Mouse (Mus musculus) liver, embryonic 14.5 days (tissue): Measurements from ENCODE around the gene Sort1. TPM values are rescaled to one million over a fixed set of nuclear protein-coding genes. Genes with fewer than 3 reads are reported as not detected.

Experiments used
- ATAC-seq: fragments of 200-750 bp; cut with Nextera tagmentation; 2 replicates; pipeline ENCODE4 v1.8.0; 2017; ENCODE audit warnings: moderate number of reproducible peaks, mild to moderate bottlenecking, moderate library complexity; ENCODE audit not compliant: insufficient read depth
- DNase-seq, 3 experiments: peaks; one replicate each; pipeline ENCODE4 v3.0.0-alpha.2; 2012 to 2013; ENCODE audit warnings: low read depth in 3 of 3, low spot score in 3 of 3
- H3K27ac ChIP-seq: fragments of 300-500 bp; sonication (generic); 2 replicates; pipeline ENCODE4 v1.5.1; 2014; ENCODE audit warnings: moderate library complexity, mild to moderate bottlenecking, control low read depth, inconsistent platforms
- H3K27me3 ChIP-seq: fragments of 300-500 bp; sonication (generic); 2 replicates; pipeline ENCODE4 v1.6.1; 2014; ENCODE audit warnings: mild to moderate bottlenecking, low read length, moderate library complexity; ENCODE audit not compliant: control insufficient read depth, insufficient read depth
- H3K36me3 ChIP-seq: fragments of 300-500 bp; sonication (generic); replicated peaks from 2 replicates; pipeline ENCODE4 v1.6.1; 2014; ENCODE audit warnings: low read depth; ENCODE audit not compliant: control insufficient read depth, insufficient read depth
- H3K4me1 ChIP-seq, 2 experiments: fragments of 200-500 bp in 1 of 2; fragments of 300-500 bp in 1 of 2; sonication (generic) in 1 of 2; replicated peaks; 2 replicates each; pipeline ENCODE4 v1.6.1; 2012 to 2014; ENCODE audit warnings: antibody characterized with exemption in 1 of 2, inconsistent platforms in 1 of 2, low read length in 1 of 2; ENCODE audit not compliant: control insufficient read depth in 2 of 2, insufficient read depth in 2 of 2
- H3K4me2 ChIP-seq: fragments of 300-500 bp; sonication (generic); 2 replicates; pipeline ENCODE4 v1.6.1; 2014; ENCODE audit warnings: low read depth, mild to moderate bottlenecking, control low read depth, moderate library complexity
- H3K4me3 ChIP-seq, 2 experiments: fragments of 200-500 bp in 1 of 2; fragments of 300-500 bp in 1 of 2; sonication (generic) in 1 of 2; 2 replicates each; pipeline ENCODE4 v1.5.1; 2012 to 2014; ENCODE audit warnings: low read depth in 2 of 2, low read length in 2 of 2, mild to moderate bottlenecking in 2 of 2, control low read depth in 1 of 2, inconsistent platforms in 1 of 2, moderate library complexity in 1 of 2; ENCODE audit not compliant: insufficient read depth in 1 of 2
- H3K9ac ChIP-seq: fragments of 300-500 bp; sonication (generic); replicated peaks from 2 replicates; pipeline ENCODE4 v1.6.1; 2014; ENCODE audit warnings: mild to moderate bottlenecking, control low read depth, moderate library complexity
- H3K9me3 ChIP-seq: fragments of 300-500 bp; sonication (generic); 2 replicates; pipeline ENCODE4 v1.6.1; 2016; ENCODE audit warnings: low read length, mixed read lengths; ENCODE audit not compliant: control insufficient read depth
- CTCF ChIP-seq: IDR thresholded peaks from 2 replicates; pipeline ENCODE4 v1.5.1; 2016; ENCODE audit warnings: antibody characterized with exemption, low read depth, control low read depth
- EP300 ChIP-seq: IDR thresholded peaks from 2 replicates; pipeline ENCODE4 v1.6.1; 2016; ENCODE audit warnings: antibody characterized with exemption, low read depth
- WGBS: fragments of 180-500 bp; shearing (Covaris S2); extraction: QIAGEN DNeasy Blood & Tissue Kit; methylation state at CpG from one replicate; pipeline ENCODE4 v1.1.7; 2014; ENCODE audit not compliant: insufficient replicate concordance; 5-methylcytosine and 5-hydroxymethylcytosine counted together
- polyA plus RNA-seq, 2 experiments: library from polyadenylated mRNA; depleted of rRNA in 1 of 2; stranded (reverse) in 1 of 2; unstranded in 1 of 2; fragments of >200 nt; fragmentation: Nextera tagmentation in 1 of 2; extraction: Ambion mirVana in 1 of 2; gene quantifications; 2 replicates each; pipeline versions ENCODE4 v1.2.1 to v1.2.3; 2012 to 2014

The Sort1 gene
- polyA plus RNA-seq, 2 experiments: 3.0 to 3.9 TPM

- peaks cover 0 to 5% of the 10 kb centered on the region in 2 experiments; a peak in 1 of 4 replicates for H3K4me1 ChIP-seq
- H3K9ac ChIP-seq: no peak overlapping the region
- H3K27me3 ChIP-seq: no peaks in the 10 kb centered on the region
- H3K27ac ChIP-seq: no peak overlapping the region
- H3K4me2 ChIP-seq: no peak overlapping the region
- no peaks in the 10 kb centered on the region for H3K36me3 ChIP-seq
- DNase-seq: no peak
- TF ChIP-seq EP300 (no peak), CTCF (no peak)
- no peak for ATAC-seq
- WGBS: 41% methylated on average over 3 of the region's 3 CpGs
- H3K9me3 ChIP-seq: no peaks in the 10 kb centered on the region
- no peak overlapping the region for H3K4me3 ChIP-seq
These were observed 88.8 kb downstream of the Sort1 start for GRCm38 (mm10) chr3:108372691-108373090.

- Histone ChIP-seq H3K9ac (no peak overlapping the region), H3K27me3 (no peaks in the 10 kb centered on the region), H3K27ac (no peak overlapping the region), H3K36me3 (no peaks in the 10 kb centered on the region), H3K4me1 (peaks cover 5 to 27% of the 10 kb centered on the region in 2 experiments; a peak in 3 of 4 replicates), H3K4me3 (no peak overlapping the region), H3K4me2 (no peak overlapping the region), H3K9me3 (no peaks in the 10 kb centered on the region)
- no peak for TF ChIP-seq EP300
- ATAC-seq (no peak), DNase-seq (no peak)
- 62% methylated on average over 7 of the region's 7 CpGs for whole genome bisulfite sequencing
These were observed 95.2 kb downstream of the Sort1 start for GRCm38 (mm10) chr3:108378875-108379663.

GRCm38 (mm10) chr3:108380695-108381094 lies 96.8 kb downstream of the Sort1 start:
- Histone ChIP-seq H3K4me2 (no peak overlapping the region), H3K4me1 (peaks cover 12 to 32% of the 10 kb centered on the region in 2 experiments; a peak in 3 of 4 replicates), H3K9ac (no peak overlapping the region), H3K27me3 (no peaks in the 10 kb centered on the region), H3K9me3 (no peaks in the 10 kb centered on the region), H3K4me3 (no peak overlapping the region), H3K36me3 (no peaks in the 10 kb centered on the region), H3K27ac (no peak overlapping the region)
- WGBS: 64% methylated on average over 6 of the region's 6 CpGs
- DNase-seq: no peak
- no peak for ATAC-seq
- TF ChIP-seq CTCF (peak; percentile 77), EP300 (no peak)

GRCm38 (mm10) chr3:108381945-108382875 lies 98.3 kb downstream of the Sort1 start:
- no peak for TF ChIP-seq EP300
- TF ChIP-seq CTCF: no peak
- Histone ChIP-seq H3K9me3 (no peaks in the 10 kb centered on the region), H3K4me2 (peak overlapping the region; percentile 58), H3K27ac (no peak overlapping the region), H3K4me3 (peak overlapping the region; percentile 8 to 19; a peak in 3 of 4 replicates), H3K36me3 (no peaks in the 10 kb centered on the region; the same call in 1 of the 2 replicates), H3K9ac (peak overlapping the region; percentile 39), H3K4me1 (peaks cover 12 to 32% of the 10 kb centered on the region in 2 experiments; a peak in 3 of 4 replicates), H3K27me3 (no peaks in the 10 kb centered on the region)
- ATAC-seq: no peak
- 48% methylated on average over 14 of the region's 14 CpGs for WGBS
- DNase-seq: no peak
